Mouse (Mus musculus) thymus, postnatal 0 days (tissue): ENCODE measurements around the gene Cfap57. TPM values are rescaled to one million over a fixed set of nuclear protein-coding genes. Genes with fewer than 3 reads are reported as not detected.
"Not testable (repeated sequence)": the region's sequence is repeated elsewhere in the genome, so short reads cannot be mapped to it uniquely, and the experiment has no call there.

Experiments used
- DNase-seq: peaks from one replicate; pipeline ENCODE4 v3.0.0-alpha.2; 2015; ENCODE audit warnings: low spot score
- polyA plus RNA-seq: library from polyadenylated mRNA; unstranded; fragments of >200 nt; fragmentation: Nextera tagmentation; extraction: Ambion mirVana; gene quantifications from 2 replicates; pipeline ENCODE4 v1.2.1, GENCODE M21; 2015

Cfap57 gene
- polyA plus RNA-seq, 1 experiment from 2014 or later: 0.14 TPM

GRCm38 (mm10) chr4:118522248-118522647 is 98.3 kb downstream of the Cfap57 start:
- DNase-seq: no peak

GRCm38 (mm10) chr4:118518208-118518607 is 102.4 kb downstream of the Cfap57 start:
- DNase-seq: no peak

- no peak for DNase-seq
These were observed 103.0 kb downstream of the Cfap57 start for GRCm38 (mm10) chr4:118517497-118518146.

DNA sequence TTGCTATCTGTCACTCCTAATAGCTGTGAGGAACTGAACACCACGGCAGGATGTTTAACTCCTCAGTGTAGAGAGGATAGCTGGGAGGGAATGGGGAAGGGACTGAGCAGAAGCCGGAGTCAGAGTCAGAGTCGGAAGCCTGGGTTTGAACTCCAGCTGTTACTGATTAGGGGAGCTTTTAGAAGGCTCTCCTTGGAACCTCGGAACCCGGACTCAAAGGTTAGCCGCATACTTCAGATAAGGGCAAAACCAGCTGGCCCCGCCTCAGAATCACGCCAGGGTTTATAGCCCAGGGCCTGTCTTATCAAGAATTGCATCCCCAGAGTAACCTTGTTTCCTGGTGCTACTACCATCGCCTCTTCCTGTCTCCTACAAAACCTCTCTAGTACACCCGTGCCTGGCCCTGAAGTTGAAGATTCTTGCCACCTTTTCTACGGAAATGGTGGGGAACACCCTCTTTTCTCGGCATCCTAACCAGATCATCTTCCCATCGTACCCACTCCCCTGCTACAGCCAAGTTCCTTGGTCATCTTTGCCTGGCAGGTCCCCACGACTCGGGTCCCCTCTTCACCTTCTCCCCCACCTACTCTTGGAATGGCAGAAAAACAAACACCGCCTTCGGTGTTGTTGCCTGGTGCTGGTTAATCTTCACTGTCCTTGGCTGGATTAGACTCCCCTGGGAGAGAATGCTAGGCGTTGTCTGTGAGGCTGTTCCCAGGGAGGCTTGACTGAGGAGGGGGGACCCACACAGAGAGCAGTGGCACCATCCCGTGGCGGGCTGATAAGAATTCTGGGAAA is 103.7 kb downstream of the Cfap57 start:
- no peak for DNase-seq

- no peak for DNase-seq
These were observed 111.5 kb downstream of the Cfap57 start for GRCm38 (mm10) chr4:118509050-118509449.

DNA sequence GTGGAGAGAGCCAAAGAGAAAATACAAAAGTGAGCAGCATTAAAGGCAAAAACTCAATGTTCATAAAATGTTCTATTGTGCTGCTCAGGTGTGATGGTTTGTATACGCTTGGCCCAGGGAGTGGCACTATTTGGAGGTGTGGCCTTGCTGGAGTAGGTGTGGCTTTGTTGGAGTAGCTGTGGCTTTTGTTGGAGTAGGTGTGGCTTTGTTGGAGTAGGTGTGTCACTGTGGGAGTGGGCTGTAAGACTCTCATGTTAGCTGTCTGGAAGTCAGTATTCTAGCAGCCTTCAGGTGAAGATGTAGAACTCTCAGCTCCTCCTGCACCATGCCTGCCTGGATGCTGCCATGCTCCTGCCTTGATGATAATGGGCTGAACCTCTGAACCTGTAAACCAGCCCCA is 113.4 kb downstream of the Cfap57 start:
- DNase-seq: not testable (repeated sequence)

DNA sequence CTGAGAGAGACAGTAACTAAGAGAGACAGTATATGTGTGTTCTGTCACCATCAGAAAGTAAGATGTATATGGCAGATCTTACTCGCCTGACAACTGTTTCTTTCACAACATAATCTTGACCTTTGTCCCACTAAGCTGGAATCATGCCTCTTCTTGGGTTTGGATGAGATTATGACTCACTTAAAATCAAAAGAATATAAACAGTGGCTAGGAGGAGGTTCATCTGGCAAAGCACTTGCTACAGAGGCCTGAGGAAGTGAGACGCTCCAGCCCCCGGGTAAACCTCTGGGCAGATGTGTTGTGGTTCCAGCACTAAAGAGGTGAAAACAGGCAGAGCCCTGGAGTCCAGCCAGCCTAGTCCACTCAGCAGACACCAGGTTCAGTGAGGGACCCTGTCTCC is 115.0 kb downstream of the Cfap57 start:
- DNase-seq: no peak

Other genes with a start within 250 kb of the Cfap57 start
- gene Szt2, start 211.5 kb downstream of the Cfap57 start, polyA plus RNA-seq: 5.4 and 8.4 TPM in 2 replicates
- gene Med8, start 211.4 kb downstream of the Cfap57 start, polyA plus RNA-seq: 103 and 109 TPM in 2 replicates
- 47.4 and 50.9 TPM in 2 replicates for gene Elovl1, start 192.7 kb downstream of the Cfap57 start, polyA plus RNA-seq
- 241 and 247 TPM in 2 replicates for gene Cdc20, start 183.4 kb downstream of the Cfap57 start, polyA plus RNA-seq
- gene Mpl, start 163.3 kb downstream of the Cfap57 start, polyA plus RNA-seq: 0.33 and 0.39 TPM in 2 replicates
- gene Tie1, start 130.7 kb downstream of the Cfap57 start, polyA plus RNA-seq: 6.2 and 8.2 TPM in 2 replicates
- gene 2610528J11Rik, start 93.8 kb downstream of the Cfap57 start, polyA plus RNA-seq: 3.0 TPM in 2 replicates
- gene Tmem125, start 76.7 kb downstream of the Cfap57 start, polyA plus RNA-seq: 0.60 and 1.1 TPM in 2 replicates
- 209 and 229 TPM in 2 replicates for gene Ebna1bp2, start within 50 bp of the Cfap57 start, polyA plus RNA-seq
- gene Olfr62, start 38.2 kb upstream of the Cfap57 start, polyA plus RNA-seq: not detected in 2 replicates
- gene Olfr1342, start 72.0 kb upstream of the Cfap57 start, polyA plus RNA-seq: not detected in 2 replicates
- not detected in 2 replicates for gene Olfr1341, start 82.7 kb upstream of the Cfap57 start, polyA plus RNA-seq
- not detected in 2 replicates for gene Olfr1340, start 99.4 kb upstream of the Cfap57 start, polyA plus RNA-seq
- gene Olfr1339, start 111.4 kb upstream of the Cfap57 start, polyA plus RNA-seq: not detected in 2 replicates
- gene Olfr1338, start 138.0 kb upstream of the Cfap57 start, polyA plus RNA-seq: not detected in 2 replicates
- gene Olfr1337, start 161.8 kb upstream of the Cfap57 start, polyA plus RNA-seq: not detected in 2 replicates
- gene Olfr1335, start 189.2 kb upstream of the Cfap57 start, polyA plus RNA-seq: not detected in 2 replicates
- gene Olfr1333, start 215.5 kb upstream of the Cfap57 start, polyA plus RNA-seq: not detected in 2 replicates
- not detected in 2 replicates for gene Olfr1331, start 243.9 kb upstream of the Cfap57 start, polyA plus RNA-seq